Mouse (Mus musculus) spleen, postnatal 36 days (tissue): ENCODE measurements around the gene Ptpdc1.

Experiments used
- DNase-seq, 2 experiments: peaks; one replicate each; pipeline ENCODE4 v3.0.0; 2022; ENCODE audit warnings: low spot score in 2 of 2, mixed read lengths in 1 of 2

Gene Ptpdc1

DNA sequence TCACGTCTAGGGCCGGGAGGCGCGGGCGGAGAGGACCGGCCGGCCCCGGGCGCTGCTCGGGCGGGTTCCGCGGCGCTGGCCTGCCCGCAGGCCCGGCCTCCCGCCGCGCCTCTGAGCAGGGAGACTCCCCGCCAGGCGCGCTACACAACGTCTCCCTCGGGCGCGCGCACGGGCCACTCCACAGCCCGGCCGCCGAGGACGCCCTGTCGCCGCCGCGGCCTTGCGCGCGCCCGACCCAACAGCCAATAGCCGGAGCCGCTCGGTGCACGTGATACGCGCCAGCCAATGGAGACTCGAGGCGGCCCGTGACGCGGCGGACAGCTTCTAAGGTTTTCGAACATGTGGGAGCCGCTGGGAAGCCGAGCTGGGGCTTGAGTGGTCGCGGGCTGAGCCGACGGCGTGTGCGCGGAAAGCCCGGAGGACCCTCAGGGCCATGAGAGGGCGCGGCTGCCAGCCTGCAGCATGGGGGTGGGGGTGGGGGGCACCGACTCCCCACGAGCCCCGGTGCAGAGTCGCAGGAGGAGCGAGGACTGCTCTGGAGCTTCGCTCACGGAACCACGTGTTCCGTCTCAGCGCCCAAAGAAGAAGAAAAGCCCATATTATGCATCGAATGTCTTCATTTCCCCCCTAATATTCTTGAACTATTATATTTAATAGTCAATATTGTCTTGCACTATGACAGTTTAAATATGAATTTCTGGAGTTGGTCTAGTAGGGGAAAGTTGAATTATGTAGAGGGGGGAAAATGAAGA, at the start of gene Ptpdc1:
TSS of gene Ptpdc1 (minus strand) at position 232 of the 752 bp plus-strand sequence.
- peak; percentile 95 to 96 for DNase-seq

DNA sequence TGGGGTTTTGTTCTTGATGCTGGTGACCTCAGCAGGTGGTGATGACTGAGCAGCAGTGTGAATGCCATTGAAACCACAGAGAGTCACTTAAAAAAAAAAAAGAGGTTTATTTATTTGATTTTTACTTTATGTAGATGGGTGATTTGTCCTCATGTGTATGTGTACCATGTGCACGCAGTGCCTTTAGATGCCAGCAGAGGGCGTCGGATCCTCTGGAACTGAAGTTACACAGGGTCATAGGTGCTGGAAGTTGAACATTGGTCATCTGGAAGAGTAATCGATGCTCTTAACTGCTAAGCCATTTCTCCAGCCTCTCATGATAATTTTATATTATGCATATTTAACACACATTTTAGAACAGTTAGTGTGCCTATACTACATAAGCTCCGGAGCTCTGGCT, 49.1 kb upstream of the Ptpdc1 start:
- no peak for DNase-seq

DNA sequence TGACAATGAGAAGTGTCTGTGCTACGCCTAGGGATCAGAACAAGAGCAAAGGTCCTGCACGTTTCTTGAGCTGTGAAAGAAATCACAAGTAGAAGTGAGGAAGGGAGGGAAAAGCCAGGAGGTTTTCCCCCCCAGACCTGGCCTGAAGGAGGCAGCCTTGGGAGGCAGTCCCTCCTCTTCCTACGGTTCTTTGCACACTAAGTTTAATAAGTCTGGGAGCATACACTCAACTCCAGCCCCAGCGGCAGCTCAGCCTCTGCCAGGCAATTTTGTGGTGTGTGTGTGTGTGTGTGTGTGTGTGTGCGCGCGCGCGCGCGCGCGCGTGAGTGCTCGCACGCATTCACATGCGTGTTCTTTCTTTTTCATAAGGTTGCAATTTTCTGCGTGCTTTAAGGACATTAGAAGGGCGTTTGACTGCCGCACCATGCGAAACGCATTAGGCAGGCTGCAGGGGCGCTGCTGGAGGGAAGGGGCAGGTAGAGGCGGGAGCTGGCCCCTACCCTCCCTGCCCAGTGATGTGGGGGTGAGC, 46.9 kb upstream of the Ptpdc1 start:
- no peak for DNase-seq

DNA sequence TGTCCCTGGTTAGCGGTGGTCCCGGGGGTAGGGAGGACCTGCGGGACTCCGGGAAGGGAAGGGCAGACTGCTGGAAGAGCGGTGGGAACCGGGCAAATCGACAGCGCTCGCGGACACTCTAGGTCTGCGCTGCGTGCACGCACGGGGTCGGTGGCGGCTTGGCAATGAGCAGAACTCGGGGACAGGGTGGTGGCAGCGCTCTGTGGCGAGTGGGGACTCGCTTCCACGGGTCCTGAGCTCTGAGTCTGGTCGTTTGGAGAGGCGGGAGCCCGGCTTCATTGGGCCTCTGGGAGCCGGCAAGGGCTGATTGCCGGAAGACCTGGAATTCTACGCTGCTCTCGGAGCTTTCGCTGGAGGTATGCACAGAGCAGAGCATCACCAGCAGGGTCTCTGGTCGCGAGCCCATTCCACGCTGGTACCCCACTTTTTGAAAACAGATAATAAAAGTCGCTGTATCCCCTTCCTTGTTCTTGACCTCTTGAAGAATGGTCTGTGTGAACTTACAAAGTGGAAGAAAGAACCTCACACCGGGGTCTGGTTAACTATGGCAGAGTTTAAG, 43.6 kb upstream of the Ptpdc1 start:
- DNase-seq, result no peak

- DNase-seq, result no peak
Measured at GRCm38 (mm10) chr13:48668091-48668975, 42.9 kb upstream of the Ptpdc1 start.

DNA sequence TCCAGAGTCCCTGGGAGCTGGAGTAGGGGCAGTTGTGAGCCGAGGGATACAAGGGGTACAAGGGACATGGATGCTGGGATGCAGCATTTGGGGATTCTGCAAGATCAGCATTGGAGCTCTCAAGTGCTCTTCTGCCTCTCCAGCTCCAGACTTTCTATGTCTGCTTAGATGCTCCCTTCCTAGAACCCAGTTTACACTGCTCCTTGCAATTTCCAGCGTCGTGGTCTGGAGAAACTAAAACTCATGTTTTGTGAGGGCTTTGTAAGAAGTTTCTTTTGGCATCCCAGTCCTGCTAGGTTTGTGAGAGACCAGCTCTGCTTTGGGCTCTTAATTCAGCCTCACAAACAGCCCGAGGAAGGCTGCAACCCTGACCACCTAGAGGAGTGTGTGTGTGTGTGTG, 42.0 kb upstream of the Ptpdc1 start:
- DNase-seq, result no peak

GRCm38 (mm10) chr13:48665656-48666597, 40.5 kb upstream of the Ptpdc1 start:
- DNase-seq, result no peak

- no peak for DNase-seq
Measured at GRCm38 (mm10) chr13:48664916-48665655, 39.6 kb upstream of the Ptpdc1 start.

DNA sequence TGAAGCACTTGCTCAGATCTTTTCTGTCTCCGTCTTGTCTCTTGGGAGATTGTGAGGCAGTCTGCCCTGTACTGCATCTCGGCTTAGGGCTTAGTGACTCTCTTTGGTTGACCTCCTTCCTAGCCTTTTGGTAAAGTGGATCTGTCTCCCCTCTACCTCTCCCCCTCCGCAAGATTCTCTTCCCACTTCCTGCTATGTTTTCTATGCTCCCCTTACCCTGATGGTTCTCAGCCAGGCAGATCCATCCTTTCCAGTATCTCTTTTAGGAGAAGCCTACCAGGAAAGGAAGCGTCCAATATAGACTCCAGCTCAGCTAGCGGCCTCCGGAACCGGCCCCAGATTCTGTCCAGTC, 38.5 kb upstream of the Ptpdc1 start:
- DNase-seq, result no peak

DNA sequence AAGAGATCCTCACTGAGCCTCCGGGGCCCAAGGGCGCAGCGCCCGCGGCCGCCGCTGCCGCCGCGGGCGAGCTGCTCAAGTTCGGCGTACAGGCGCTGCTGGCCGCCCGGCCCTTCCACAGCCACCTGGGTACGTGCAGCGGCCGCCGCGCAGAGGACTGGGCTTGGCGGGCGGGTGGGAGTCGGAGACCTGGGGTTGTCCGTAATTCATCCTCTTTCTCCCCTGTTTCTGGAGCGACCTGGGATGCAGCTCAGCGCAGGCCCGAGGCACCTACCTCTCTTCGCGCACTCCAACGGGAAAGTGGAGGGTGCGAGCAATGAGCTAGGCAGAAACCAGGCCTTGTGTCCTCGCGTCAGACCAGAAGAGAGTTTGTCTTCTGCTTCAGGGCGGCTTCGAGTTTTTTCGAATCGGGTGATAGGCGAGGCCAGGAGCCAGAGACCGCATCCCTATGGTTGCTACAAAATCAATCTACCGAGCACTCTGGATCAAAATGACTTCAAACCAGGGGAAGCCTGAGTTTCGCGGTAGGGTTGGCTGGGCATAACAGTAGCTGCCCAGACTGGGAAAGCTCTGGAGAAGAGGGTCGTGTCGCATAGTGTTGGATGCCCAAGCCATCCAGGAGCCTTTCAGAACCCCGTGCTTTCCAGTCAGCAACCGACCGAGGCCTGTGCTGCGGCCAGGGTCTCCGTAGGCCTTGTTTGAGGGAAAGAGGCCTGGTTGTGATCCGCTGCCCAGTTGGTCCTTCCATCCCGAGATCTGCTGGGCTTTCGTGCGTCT, 37.9 kb upstream of the Ptpdc1 start:
- no peak for DNase-seq

DNA sequence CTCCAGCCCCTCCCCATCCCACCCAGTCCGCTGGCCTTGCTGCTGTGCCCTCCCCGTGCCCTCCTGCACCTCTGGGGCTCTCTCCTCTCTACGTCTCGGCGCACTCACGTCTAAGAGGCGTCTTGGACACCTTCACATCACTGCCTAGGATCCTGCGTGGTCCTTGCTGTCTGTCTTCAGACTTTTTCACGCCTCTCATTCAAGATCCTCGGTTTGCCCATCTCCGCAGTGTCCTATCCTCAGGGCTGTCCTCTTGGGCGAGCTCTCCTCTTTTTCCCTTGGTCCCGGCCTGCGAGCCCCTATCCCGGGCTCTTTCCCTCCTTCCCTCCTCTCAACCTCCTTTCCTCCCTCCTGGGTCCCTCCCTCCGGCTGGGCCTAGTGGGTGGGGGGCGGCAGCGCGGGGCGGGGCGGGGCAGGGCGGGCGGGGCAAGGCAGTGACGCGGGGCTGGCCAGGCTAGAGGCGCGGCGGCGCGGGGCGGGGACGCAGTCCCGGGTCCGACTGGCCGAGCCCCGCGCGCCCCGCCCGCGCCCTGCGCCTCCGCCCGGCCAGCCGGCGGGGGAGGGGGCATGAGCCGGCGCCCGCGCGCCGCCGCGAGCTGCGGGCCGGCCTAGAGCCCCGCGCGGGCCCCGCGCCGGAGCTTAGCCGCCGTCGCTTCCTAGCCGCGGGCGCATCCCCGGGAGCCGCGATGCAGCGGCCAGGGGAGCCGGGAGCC, 37.1 kb upstream of the Ptpdc1 start, which contains the start of gene Barx1:
TSS of gene Barx1 (plus strand) at position 568 of the 713 bp plus-strand sequence.
- no peak for DNase-seq

DNA sequence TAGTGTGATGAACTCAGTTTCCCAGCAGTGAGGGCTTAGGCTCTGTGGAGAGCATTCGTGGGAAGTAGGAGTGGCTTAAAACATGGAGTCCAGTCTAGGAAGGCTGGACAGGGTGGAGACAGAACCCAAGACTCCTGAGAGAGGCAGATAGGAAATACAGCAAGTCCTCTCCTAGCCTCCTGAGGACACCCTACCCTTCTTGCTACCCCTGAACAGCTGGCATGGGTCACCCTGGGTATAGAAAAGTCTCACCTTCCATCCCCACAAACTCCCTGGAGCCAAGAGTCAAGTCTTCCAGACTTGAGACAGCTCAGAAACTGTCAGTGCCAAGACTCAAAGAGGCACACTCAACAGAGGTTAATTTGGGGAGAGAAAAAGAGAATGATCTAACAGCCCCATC, 36.1 kb upstream of the Ptpdc1 start:
- no peak for DNase-seq

DNA sequence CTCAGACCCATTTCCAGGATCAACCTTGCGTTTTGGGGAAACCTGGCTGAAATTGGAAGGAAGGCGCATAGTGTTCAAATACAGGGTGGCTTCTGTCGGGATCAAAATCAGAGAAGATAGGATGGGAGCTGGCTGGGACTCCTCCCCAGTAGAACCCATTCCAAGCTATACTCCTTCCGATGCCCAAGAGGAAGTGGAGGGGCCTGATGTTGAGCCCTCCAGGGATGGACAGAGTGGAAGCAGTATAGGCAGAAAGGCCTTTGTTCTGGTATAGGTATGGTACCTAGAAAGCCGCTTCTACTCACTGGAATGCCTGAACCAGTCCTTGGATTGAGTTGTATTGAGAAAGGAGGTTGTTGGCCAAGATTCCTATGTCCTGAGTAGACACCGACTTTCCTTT, 35.3 kb upstream of the Ptpdc1 start:
- no peak for DNase-seq

DNA sequence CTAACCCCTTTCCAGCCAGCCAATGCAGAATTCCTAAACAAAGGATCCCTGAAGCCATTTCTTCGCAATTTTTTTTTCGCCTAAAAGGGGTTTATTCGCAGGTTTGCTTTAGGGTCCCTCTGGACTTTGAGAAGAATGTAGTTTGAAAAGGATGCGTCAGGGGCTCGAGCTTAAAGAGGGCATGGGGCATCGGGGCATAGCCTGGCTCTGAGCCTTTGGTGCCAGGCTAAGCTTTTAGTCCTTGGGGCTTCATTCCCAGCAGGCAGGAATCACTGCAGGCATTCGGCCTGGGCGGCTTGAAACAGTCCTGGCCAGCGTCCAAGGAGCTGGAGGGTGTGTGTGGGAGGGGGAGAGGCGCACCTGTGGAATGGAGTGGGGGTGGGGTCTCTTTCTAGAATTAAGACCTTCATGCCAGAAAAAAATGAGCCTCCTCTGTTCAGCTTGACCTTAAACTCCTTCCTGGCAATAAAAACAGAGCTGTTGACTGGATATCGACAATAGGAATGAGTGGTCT, 34.8 kb upstream of the Ptpdc1 start:
- no peak for DNase-seq

DNA sequence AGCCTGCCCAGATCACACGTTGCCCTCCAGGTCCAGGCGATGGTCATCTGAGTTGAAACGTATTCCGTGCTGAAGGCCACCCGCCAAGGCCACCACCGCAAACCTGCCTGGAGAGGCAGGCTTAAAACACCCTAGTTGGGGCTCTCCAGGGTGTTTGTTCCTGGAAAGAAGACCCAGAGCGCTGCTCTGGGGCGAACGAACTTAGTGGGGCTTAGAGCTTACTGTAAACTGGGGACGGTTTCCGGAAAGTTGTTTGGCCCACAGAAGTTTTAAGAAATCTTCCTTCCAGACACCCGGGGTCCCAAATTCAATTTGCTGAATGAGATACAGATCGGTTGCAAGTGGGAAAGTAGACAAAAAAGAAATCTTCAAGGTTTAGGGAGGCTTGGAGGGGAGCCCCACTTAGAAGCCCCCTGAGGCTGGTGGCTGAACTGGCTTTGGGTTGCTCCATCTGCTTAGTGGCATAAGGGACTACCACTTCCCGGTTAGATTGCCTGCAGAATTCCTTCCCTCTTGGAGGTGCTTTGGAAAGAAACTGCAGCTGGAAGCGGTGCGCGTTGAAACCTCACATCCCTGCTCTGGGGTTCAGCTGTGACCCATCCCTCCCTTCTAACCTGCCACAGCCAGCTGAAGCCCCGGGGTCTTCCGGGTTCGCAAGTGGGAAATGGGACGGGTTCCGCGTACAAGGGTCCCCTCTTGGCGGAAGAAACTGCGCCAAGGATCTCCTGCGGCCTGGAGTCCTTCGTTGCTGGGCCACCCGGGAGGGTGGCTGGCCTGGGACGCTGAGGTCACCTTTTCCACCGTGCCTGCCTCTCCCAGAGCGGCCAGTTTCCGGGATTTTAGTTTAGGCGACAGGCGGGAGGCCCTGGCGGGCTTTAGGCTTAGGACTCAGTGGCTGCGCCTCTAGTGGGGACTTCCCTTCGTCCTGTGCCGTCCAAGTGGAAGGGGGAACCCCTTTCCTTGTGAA, 34.1 kb upstream of the Ptpdc1 start:
- DNase-seq, result no peak

GRCm38 (mm10) chr13:48658588-48659253, 33.3 kb upstream of the Ptpdc1 start:
- DNase-seq, result no peak

DNA sequence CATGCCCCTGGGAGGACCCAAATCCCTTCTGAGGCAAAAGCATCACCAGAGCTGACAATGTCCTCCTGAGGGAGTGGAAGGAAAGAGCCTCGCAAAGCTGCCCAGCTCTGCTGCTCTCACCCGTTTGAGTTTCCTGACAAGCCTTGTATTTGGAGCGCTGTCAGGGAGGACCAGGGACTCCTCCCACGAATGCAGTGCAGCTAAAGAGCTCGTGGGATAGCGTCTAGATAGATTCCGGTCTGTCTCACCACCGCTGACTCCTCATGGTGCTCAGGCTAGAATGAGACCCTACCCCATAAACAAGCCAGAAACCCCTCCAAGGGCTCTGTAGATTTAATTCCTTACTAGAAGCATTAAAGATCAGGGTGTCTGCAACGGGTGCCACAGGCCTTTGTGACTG, 32.3 kb upstream of the Ptpdc1 start:
- no peak for DNase-seq
